Mouse (Mus musculus) thymus, postnatal 10 days (tissue): ENCODE results near the gene Il4i1.
A peak's percentile ranks its signal among the peaks of the same experiment; 100 is the strongest.

Experiments used
- DNase-seq, 2 experiments: peaks; one replicate each; pipeline ENCODE4 v3.0.0; 2021; ENCODE audit warnings: low spot score in 2 of 2

The Il4i1 gene

DNA sequence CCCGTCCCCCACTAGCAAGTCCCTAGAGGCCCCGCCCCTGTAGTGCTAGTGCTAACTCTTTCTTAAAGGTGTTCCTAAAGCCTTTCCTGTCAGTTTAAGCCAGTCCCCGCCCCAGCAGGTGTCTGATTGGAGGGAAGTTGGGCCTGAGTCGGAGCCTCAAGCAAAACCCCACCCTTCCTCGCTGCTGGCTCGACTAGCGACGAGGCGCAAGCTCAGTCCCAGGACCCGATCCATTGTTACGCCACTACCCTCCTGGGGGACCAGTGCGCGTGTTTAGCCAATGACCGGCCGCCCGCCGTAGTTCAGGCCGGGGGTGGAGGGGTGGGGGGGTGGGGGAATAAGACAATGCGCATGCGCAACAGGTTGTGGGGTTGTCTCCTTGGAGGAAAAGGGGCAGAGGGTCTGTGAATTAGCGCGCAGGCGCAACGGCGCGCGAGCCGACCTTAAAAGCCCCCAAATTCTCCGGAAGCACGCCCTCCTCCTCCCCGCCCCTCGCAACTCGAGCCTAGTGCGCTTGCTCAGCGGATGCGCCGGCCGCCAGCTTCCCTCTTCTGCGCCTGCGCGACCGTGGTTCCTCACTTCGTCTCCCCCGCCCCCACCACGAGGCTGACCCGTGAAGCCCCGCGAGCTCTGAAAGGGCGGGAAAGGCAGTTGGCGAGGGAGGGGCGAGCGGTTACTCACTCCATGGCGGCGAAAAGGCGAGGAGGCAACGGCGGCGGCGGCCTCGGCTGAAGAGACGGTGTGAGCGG, at the start of gene Il4i1, which contains the start of gene Nup62:
Gene Il4i1, plus strand, starts transcription at position 667 of the 749 bp plus-strand sequence.
Gene Nup62, plus strand, starts transcription at position 368 of the 749 bp plus-strand sequence.
- DNase-seq, result peak; percentile 99

- DNase-seq, result no peak
Observed at GRCm38 (mm10) chr7:44768129-44768528, 48.1 kb upstream of the Il4i1 start.

GRCm38 (mm10) chr7:44770046-44770578, 46.1 kb upstream of the Il4i1 start:
- peak in 1 of 2 experiments; percentile 40 for DNase-seq

- DNase-seq, result peak in 1 of 2 experiments; percentile 19
Observed at GRCm38 (mm10) chr7:44772591-44773204, 43.5 kb upstream of the Il4i1 start.

DNA sequence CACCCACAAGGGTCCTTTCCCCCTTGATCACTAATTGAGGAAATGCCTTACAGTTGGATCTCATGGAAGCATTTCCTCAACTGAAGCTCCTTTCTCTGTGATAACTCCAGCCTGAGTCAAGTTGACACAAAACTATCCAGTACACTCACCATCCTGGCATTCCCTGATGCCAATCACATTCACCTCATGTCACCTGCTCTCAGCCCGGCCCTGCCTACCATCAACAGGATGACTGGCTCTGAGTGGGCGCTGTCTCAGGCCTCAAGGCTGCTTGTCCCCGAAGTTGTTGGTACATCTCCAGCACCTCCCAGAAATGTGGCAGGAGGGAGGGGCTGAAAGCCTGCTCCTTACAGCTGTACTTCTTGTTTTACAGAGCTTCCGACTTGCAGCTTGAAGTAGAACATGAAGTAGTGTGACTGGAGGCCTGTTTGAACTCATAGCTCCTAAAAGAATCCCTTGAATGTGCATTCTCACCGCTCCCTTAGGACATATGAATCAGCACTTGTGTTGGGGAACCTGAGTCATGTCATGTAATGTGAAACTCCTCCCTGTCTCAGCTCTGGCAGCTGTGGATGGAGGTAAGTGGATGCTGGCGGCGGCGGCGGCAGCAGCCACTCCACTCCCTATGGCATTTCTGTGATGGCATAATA, 39.2 kb upstream of the Il4i1 start:
- DNase-seq, result no peak

DNA sequence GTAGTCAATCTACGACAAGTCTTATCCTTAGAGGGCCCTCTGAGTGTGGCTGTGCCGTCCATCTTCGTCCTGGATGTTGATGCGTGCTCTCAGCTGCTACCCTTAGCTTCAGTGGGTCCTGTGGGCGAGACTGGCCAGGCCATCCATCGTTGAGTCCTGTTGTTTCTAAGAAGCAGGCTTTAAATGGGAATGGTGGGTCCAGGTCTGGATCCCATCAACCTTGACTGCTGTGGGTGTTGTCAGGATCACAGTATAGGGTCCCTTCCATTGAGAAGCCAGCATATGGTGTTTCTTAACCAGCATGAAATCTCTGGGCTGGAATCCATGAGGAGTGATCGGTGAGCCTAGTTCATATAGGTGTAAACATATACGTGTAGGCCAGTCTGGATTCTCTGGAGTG, 36.1 kb upstream of the Il4i1 start:
- DNase-seq, result no peak

DNA sequence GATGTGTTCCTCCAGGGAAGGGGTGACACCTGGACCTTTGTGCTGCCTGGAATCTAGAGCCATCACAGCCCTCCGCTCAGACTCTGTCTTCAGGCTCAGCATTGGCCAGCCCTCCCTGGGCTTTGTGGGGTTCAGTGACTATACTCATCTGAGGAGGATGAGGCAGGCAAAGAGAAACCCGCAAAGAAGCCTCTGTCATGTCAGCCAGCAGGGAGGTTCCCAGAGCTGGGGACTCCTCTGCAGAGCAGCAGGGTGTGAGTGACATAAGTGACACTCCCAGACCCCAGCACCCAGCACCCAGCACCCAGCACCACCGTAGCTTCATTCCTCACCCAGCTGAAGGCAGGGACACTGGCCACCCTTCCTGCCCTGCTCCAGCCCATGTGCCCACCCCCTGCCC, 26.7 kb upstream of the Il4i1 start:
- DNase-seq, result no peak

DNA sequence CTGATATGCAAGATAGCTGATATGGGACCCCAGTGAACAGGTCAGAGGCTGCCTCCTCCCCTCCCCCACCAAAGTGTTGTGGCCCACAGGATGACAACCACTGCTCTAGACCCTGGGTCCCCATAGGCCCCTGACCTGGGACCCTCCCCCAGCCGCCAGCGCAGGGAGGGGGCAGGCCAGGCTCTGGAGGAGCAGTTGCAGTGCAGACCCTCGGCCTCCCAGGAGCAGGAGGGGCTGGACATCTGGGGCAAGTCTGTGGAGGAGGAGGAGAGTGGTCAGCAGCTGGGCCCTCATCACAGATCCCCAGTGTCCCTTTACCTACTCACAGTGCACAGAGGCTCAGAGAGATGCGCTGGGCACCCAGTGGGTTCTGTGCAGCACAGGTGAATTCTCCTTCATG, 26.1 kb upstream of the Il4i1 start:
- DNase-seq, result no peak

DNA sequence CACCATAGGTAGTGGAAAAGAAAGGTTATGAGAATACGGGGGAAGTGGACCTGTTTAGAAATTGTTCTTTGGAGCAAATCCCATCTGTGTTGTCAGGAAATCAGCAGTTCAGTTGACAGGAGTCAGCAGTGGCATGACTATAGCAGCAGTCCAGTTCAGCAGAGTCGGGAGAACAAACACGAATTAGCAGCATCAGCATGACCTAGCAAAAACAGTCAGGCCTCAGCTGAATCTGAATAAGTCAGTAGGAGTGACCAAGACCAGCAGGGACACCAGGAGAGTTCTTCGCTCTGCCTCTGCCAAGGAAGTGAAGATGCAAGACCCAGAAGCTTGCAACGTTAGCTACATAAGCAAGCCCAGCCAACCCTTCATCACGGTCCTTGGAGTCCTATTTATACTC, 23.4 kb upstream of the Il4i1 start:
- no peak for DNase-seq

DNA sequence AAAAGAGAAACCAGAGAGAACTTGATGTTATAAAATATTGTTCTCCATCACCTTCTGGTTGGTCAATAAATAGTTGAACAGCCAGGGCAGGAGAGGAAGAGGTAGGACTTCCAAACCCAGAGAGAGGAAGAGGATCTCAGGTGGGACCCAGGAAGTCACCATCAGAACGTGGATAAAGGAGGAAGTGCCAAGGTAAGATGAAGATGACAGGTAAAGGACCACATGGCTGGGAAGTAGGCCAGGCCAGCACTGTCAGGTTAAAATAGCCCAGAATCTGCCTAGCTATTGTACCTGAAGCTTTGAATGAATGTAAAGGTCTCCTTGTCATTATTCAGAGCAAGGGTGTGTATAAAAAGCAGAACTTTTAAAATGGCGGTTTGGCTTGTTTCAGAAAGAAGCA, 7.3 kb upstream of the Il4i1 start:
- DNase-seq, result no peak

GRCm38 (mm10) chr7:44809466-44809865, 6.7 kb upstream of the Il4i1 start:
- DNase-seq, result no peak

GRCm38 (mm10) chr7:44810365-44810764, 5.8 kb upstream of the Il4i1 start:
- DNase-seq, result no peak

DNA sequence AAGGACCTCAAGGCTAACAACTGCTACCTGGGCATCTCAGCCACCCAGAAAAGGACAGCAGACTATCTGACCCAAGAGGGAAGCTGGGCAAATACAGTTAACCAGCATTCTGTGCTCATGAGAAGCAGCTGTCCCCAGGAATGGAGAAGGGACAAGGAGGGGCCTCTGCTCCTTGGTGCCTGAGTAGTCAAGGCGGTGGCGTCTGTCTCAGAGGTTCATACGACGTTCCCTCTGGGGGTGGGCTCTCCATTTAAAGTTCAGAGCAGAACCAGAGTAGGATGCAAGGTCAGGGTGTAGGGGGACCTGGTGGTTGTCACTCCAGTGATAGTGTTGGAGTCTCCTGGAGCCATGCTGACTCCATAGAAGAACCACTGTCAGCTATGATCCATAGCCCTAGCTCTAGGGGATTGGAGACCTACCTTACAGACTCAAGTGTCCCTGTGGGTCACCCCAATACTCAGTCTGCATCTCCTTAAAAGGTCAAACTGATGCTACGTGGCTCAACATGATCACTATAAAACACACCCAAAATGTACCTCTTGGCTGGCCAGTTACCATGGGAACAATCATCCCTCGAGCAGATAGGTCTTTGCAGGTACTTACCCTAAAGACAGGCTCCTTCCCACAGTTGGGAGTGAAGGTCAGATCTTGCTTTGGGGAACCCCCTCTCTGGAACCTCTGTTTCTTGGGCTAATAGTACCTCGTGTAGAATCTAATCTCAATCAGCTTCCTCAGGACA, 5.2 kb upstream of the Il4i1 start:
- no peak for DNase-seq

GRCm38 (mm10) chr7:44812651-44813325, 3.4 kb upstream of the Il4i1 start:
- DNase-seq, result no peak

DNA sequence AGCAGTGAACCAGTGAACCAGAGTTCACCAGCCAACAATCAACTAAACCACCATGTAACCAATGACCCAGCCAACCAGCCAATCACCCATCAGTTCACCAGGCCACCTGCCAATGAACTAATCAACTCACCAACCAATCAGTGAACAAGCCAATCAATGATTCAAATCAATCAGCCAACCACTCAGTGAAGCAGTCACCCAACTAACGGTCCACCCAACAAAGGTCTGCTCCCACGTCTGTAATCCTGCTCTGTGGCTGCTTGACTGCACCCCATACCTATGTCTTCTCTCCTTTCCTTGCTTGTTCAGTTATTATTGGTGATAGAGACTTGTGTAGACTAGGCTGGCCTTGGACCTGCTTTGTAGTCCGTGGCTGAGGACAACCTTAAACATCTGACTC, 2.2 kb upstream of the Il4i1 start:
- no peak for DNase-seq

DNA sequence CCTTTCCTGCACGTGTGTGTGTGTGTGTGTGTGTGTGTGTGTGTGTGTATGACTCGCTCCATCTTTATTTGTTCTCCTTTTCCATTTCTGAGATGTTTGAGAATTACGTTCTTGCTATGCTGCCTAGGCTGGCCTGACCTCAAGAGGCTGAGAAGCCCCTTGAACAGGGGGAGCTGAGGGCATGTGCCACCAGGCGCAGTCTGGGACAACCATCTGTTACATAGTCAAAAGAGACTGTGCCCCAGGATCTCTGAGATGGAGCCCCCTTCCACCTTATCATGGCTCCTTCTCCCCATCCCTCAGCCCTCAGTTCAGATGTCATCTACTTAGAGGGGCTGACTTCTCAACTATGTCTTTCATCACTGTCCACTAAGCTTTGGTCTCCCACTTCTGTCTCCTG, 1.8 kb upstream of the Il4i1 start:
- no peak for DNase-seq

DNA sequence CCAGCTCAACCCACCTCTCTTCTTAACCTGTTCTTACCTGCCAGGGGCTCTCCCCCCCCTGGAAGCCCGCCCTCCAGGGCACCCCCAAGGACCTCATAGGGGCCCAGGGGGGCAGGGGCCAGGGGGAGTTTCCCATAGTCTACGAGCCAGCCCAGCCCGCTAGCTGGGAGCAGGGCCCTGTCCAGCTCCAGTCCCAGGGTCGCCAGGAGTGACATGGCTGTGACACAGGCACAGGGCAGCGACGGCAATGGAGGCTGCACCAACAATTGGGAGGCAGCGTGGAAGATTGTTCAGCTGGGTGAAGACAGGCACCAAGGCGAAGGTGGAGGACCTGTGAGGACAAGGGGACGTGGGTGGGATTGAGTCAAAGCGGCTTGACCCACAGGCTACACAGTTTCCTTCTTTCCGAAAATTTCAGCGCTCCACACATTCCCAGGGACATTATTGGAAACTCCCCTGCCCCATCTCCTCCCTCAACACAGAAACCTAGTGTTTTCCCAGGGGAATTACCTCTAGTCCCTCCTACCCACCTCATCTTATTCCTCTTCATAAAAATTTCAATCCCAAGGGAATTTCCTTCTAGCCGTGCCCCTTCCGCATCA, 1.1 kb upstream of the Il4i1 start:
- DNase-seq, result peak in 1 of 2 experiments; percentile 52

DNA sequence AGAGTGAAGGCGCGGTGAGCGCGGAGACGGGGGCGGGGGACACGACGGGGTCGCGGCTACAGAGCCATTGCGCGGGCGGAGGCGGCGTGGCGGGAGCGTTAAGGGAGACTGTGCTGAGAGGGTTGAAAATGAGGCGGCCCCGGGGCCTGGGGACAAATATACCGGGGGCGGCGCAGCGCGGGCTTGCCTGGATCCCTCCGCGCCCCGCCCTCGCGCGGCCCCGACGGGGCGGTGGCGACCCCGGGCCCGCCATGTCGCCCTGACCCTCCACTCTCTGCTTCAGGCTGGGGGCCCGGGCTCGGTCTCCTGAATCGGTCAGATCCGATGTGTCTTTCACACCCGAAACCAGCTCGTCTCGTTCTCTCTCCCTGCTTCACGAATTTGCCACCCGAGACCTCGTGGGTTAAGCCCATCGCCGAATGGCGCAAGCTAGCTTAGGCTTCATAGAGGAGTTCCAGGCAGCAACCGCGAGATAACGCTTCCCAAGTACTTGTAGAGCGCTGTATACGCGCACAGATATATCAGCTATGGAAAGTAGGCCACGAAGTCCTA, 359 bp downstream of the Il4i1 start, which contains the start of gene Atf5:
Gene Atf5, minus strand, starts transcription at position 189 of the 552 bp plus-strand sequence.
- DNase-seq, result peak in 1 of 2 experiments; percentile 66

GRCm38 (mm10) chr7:44817441-44817840, 1.3 kb downstream of the Il4i1 start:
- DNase-seq, result no peak

GRCm38 (mm10) chr7:44818164-44818563, 2.0 kb downstream of the Il4i1 start:
- DNase-seq, result no peak
